Mouse (Mus musculus): ENCODE data around the gene Tmem184b.

Gene Tmem184b

GRCm38 (mm10) chr15:79402836-79403762, at the start of gene Tmem184b:
Gene Tmem184b, minus strand, starts transcription at chr15:79403569.
- DNase-seq (ENCODE audit: low spot score), result peak; percentile 90

GRCm38 (mm10) chr15:79448041-79448440, 44.7 kb upstream of the Tmem184b start:
- no peak for DNase-seq (ENCODE audit: low spot score)

- DNase-seq (ENCODE audit: low spot score), result no peak
Observed at GRCm38 (mm10) chr15:79445786-79446654, 42.7 kb upstream of the Tmem184b start.

GRCm38 (mm10) chr15:79443856-79444410, 40.6 kb upstream of the Tmem184b start:
- no peak for DNase-seq (ENCODE audit: low spot score)

- no peak for DNase-seq (ENCODE audit: low spot score)
Observed at GRCm38 (mm10) chr15:79442961-79443518, 39.7 kb upstream of the Tmem184b start.

- no peak for DNase-seq (ENCODE audit: low spot score)
Observed at GRCm38 (mm10) chr15:79442257-79442611, 38.9 kb upstream of the Tmem184b start.

- DNase-seq (ENCODE audit: low spot score), result peak; percentile 82
Observed at GRCm38 (mm10) chr15:79441331-79442256, 38.2 kb upstream of the Tmem184b start.

- DNase-seq (ENCODE audit: low spot score), result peak; percentile 38
Observed at GRCm38 (mm10) chr15:79440651-79441330, 37.4 kb upstream of the Tmem184b start.

GRCm38 (mm10) chr15:79440223-79440622, 36.9 kb upstream of the Tmem184b start:
- peak; percentile 55 for DNase-seq (ENCODE audit: low spot score)

- DNase-seq (ENCODE audit: low spot score), result no peak
Observed at GRCm38 (mm10) chr15:79439386-79439785, 36.0 kb upstream of the Tmem184b start.

- no peak for DNase-seq (ENCODE audit: low spot score)
Observed at GRCm38 (mm10) chr15:79438816-79439215, 35.4 kb upstream of the Tmem184b start.

- DNase-seq (ENCODE audit: low spot score), result peak; percentile 41
Observed at GRCm38 (mm10) chr15:79438209-79438810, 34.9 kb upstream of the Tmem184b start.

- no peak for DNase-seq (ENCODE audit: low spot score)
Observed at GRCm38 (mm10) chr15:79437541-79438208, 34.3 kb upstream of the Tmem184b start.

GRCm38 (mm10) chr15:79436481-79436921, 33.1 kb upstream of the Tmem184b start:
- DNase-seq (ENCODE audit: low spot score), result peak; percentile 33

- DNase-seq (ENCODE audit: low spot score), result peak; percentile 34
Observed at GRCm38 (mm10) chr15:79435191-79435671, 31.9 kb upstream of the Tmem184b start.

- peak; percentile 52 for DNase-seq (ENCODE audit: low spot score)
Observed at GRCm38 (mm10) chr15:79432892-79433291, 29.5 kb upstream of the Tmem184b start.

GRCm38 (mm10) chr15:79432328-79432727, 29.0 kb upstream of the Tmem184b start:
- DNase-seq (ENCODE audit: low spot score), result no peak

GRCm38 (mm10) chr15:79431925-79432324, 28.6 kb upstream of the Tmem184b start:
- no peak for DNase-seq (ENCODE audit: low spot score)

GRCm38 (mm10) chr15:79430461-79431000, 27.2 kb upstream of the Tmem184b start:
- no peak for DNase-seq (ENCODE audit: low spot score)
